Mouse (Mus musculus) C2C12 (cell line): Measurements from ENCODE around the gene Tspan5. TPM values are rescaled to one million over a fixed set of nuclear protein-coding genes. Genes with fewer than 3 reads are reported as not detected.

Experiments
- H3K27me3 ChIP-seq: one replicate; pipeline ENCODE4 v1.6.1; 2011; ENCODE audit not compliant: control insufficient read depth, insufficient read depth, insufficient read length
- H3K36me3 ChIP-seq: one replicate; pipeline ENCODE4 v1.6.1; 2011; ENCODE audit not compliant: control insufficient read depth, insufficient read depth
- H3K4me3 ChIP-seq: one replicate; pipeline ENCODE4 v1.5.1; 2011; ENCODE audit warnings: mild to moderate bottlenecking, control low read depth; ENCODE audit not compliant: poor library complexity, insufficient read depth, severe bottlenecking
- H3K79me2 ChIP-seq: one replicate; pipeline ENCODE4 v1.6.1; 2011; ENCODE audit not compliant: control insufficient read depth, insufficient read depth
- H3K79me3 ChIP-seq: one replicate; pipeline ENCODE4 v1.6.1; 2011; ENCODE audit warnings: low read depth, control low read depth
- H3ac ChIP-seq: one replicate; pipeline ENCODE3; 2011; ENCODE audit warnings: low read depth; ENCODE audit not compliant: control insufficient read depth, insufficient read length
- CEBPB ChIP-seq: IDR thresholded peaks from one replicate; pipeline ENCODE4 v1.6.1; 2011; ENCODE audit warnings: low read depth, mild to moderate bottlenecking, control low read depth, moderate library complexity
- CTCF ChIP-seq: IDR thresholded peaks from one replicate; pipeline ENCODE4 v1.5.1; 2011; ENCODE audit not compliant: control insufficient read depth, insufficient read depth, insufficient read length
- FOSL1 ChIP-seq: IDR thresholded peaks from one replicate; pipeline ENCODE4 v1.8.0; 2011; ENCODE audit warnings: mild to moderate bottlenecking, low read length; ENCODE audit not compliant: poor library complexity, insufficient read depth, severe bottlenecking
- MAX ChIP-seq: IDR thresholded peaks from one replicate; pipeline ENCODE4 v1.6.1; 2011; ENCODE audit warnings: mild to moderate bottlenecking, control low read depth
- MYOD1 ChIP-seq: IDR thresholded peaks from one replicate; pipeline ENCODE4 v1.6.1; 2011; ENCODE audit warnings: low read depth; ENCODE audit not compliant: control insufficient read depth, insufficient read length
- MYOG ChIP-seq: IDR thresholded peaks from one replicate; pipeline ENCODE4 v1.6.1; 2011; ENCODE audit not compliant: control insufficient read depth, insufficient read length; ENCODE audit errors: extremely low read depth
- USF1 ChIP-seq: IDR thresholded peaks from one replicate; pipeline ENCODE4 v1.6.1; 2011; ENCODE audit warnings: low read depth, mild to moderate bottlenecking, control low read depth, moderate library complexity
- long read RNA-seq, 2 experiments: library from polyadenylated mRNA; unstranded; transcript quantifications; one replicate each; pipeline ENCODE4 v2.0.0; 2019 to 2020
- polyA plus RNA-seq: library from polyadenylated mRNA; unstranded; fragments of >200 nt; fragmentation: generic; extraction: Trizol; gene quantifications from one replicate; pipeline ENCODE4 v1.2.1, GENCODE M21; 2012; ENCODE audit warnings: missing spikeins

Tspan5 gene
- polyA plus RNA-seq = 35.7 TPM
- long read RNA-seq, experiment 1, full-length matches to known transcripts = 15 of 21 reads
- long read RNA-seq, experiment 1, partial matches to known transcripts = 2 of 21 reads
- long read RNA-seq, experiment 1, other reads (novel, unspliced or antisense) = 4 of 21 reads
- long read RNA-seq, experiment 2, full-length matches to known transcripts = 94 of 113 reads
- long read RNA-seq, experiment 2, partial matches to known transcripts = 3 of 113 reads
- long read RNA-seq, experiment 2, other reads (novel, unspliced or antisense) = 16 of 113 reads

DNA sequence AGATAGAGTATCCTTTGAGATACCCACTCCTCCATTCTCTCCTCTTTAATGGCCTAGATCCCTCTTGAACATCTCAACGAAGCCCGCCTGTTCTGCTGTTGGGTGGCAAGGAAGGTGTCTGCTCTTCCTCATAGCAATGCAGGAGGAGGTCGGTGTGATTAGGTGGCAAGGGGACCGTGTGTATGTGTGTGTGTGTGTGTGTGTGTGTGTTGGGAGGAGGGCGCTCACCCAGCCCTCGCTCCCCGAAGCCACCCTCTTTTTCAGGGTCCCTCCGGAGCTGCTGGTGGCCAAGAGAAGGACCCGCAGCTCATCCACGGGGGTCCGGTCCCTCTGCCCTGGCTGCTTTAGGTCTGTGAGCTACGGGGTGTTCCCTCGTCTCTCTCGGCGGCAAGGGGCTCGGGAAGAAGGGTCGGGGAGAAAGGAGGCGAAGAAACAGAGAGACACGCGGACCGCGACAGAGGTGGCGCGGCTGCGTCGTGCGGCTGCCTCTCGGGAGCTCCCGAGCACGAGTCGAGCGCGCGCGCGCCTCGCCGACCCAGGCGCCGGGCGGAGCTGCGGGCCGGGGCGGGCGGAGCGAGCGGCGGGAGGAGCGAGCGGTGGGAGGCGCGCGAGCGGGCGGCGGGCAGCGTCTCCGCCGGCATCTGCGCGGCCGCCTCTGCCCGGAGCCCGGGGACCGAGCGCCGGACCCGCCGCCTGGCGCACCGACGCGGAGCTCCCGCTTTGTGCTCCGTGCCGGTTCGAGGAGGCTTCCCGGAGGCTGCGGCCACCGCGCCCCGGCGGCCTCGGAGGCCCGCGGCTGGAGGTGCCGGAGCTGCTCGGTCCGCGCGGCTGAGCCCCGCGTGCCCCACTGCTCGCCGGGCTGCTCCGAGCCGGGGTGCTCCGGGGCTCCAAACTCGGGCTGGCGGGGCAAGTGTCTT, at the start of gene Tspan5:
Gene Tspan5 (plus strand): TSS at position 547 of the 917 bp plus-strand sequence.
- Histone ChIP-seq H3K79me3 (peaks cover 23% of the 10 kb centered on the region), H3K79me2 (peaks cover 40% of the 10 kb centered on the region), H3K4me3 (peak within 1 kb of the TSS; percentile 63), H3ac (peak within 1 kb of the TSS; percentile 89), H3K27me3 (no peaks in the 10 kb centered on the region), H3K36me3 (no peaks in the 10 kb centered on the region)
- TF ChIP-seq USF1 = no peak
- peak; percentile 34 for TF ChIP-seq MAX

DNA sequence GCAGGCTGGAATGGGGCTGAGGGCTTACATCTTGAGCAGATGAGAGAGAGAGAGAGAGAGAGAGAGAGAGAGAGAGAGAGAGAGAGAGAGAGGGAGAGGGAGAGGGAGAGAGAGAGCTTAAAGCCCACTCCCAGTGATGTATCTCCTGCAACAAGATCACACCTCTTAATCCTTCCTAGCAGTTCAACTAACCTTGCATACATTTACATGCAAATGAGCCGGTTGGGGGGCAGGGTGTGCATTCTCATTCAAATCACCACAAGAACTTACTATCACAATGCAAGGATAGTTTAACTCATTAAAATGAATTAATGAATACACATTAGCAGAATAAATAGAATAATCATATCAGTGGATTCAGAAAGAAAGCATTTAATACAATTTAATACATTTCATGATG, 49.7 kb upstream of the Tspan5 start:
- Histone ChIP-seq H3K79me2 (no peaks in the 10 kb centered on the region), H3K27me3 (no peaks in the 10 kb centered on the region), H3ac (no peak overlapping the region), H3K4me3 (no peak overlapping the region), H3K36me3 (no peaks in the 10 kb centered on the region), H3K79me3 (no peaks in the 10 kb centered on the region)
- no peak for TF ChIP-seq MYOG
- no peak for TF ChIP-seq FOSL1
- no peak for TF ChIP-seq CEBPB
- TF ChIP-seq USF1 = no peak
- no peak for TF ChIP-seq MAX
- TF ChIP-seq CTCF = no peak
- TF ChIP-seq MYOD1 = no peak

DNA sequence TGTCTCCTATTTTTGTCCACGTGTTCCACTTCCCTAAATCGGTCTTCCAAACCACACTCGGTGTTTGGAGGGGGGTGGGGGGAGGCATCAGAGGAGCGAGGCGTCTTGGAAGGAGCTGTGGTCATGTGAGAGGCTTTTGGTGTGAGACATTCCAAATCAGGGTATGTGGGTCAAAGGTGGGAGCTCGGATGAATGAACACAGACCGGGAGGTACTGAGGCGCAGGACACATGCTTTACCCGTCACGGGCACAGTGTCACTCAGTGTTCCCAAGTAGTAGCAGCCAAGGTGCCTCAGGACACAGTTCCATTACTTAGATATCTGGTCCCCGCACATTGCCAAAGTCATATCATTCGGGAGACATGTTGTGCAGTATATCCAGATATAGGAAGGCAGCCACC, 38.6 kb upstream of the Tspan5 start:
- Histone ChIP-seq H3K27me3 (no peaks in the 10 kb centered on the region), H3K79me3 (no peaks in the 10 kb centered on the region), H3K36me3 (no peaks in the 10 kb centered on the region), H3K4me3 (no peak overlapping the region), H3K79me2 (no peaks in the 10 kb centered on the region), H3ac (no peak overlapping the region)
- TF ChIP-seq FOSL1 (no peak), MYOG (no peak), MAX (no peak), MYOD1 (no peak), USF1 (no peak), CTCF (no peak), CEBPB (no peak)

DNA sequence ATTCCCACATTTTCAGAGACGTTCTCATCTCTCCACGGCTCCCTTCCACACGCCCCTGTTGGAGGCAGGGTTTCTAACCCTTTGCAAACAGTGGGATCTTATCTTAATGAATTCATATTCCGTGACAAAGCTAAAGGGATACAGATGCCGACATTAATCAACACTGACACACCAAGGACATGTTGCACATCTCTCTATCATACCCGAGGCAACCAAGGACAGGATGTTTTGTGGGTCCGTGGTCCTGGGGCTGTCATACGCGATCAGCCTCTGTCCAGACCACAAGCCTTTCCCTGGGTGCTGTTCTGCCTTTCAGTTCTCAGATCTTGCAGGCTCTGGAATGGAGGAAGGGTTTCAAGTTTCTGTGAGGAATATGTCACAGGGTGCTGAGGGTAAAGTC, 37.5 kb upstream of the Tspan5 start:
- H3K79me2 ChIP-seq = no peaks in the 10 kb centered on the region
- no peaks in the 10 kb centered on the region for H3K36me3 ChIP-seq
- no peak overlapping the region for H3ac ChIP-seq
- TF ChIP-seq FOSL1 = no peak
- TF ChIP-seq CEBPB = no peak
- no peak for TF ChIP-seq CTCF
- H3K27me3 ChIP-seq = no peaks in the 10 kb centered on the region
- no peak overlapping the region for H3K4me3 ChIP-seq
- no peaks in the 10 kb centered on the region for H3K79me3 ChIP-seq

DNA sequence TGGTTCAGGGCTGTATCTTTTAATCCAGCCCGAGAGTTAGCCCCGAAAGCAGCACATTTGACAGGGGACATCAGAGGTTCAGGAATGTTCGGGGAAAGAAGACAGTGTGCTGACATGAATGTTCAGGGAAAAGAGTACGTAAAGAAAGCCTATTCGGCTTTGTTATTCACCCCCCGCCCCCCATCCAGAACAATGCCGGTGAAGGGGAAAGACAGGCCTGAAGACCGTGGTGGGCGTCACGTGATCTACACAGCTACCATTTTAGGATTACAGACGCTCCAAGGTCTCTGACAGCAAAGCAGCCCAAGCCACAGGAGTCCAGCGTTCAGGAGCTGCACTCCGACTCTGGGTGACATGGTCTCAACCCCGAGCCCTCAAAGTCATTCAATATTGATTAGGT, 36.1 kb upstream of the Tspan5 start:
- H3K27me3 ChIP-seq = no peaks in the 10 kb centered on the region
- no peaks in the 10 kb centered on the region for H3K79me3 ChIP-seq
- no peak overlapping the region for H3ac ChIP-seq
- TF ChIP-seq USF1 = peak; percentile 5
- TF ChIP-seq MYOD1 = no peak
- H3K4me3 ChIP-seq = no peak overlapping the region
- no peaks in the 10 kb centered on the region for H3K36me3 ChIP-seq
- H3K79me2 ChIP-seq = no peaks in the 10 kb centered on the region

DNA sequence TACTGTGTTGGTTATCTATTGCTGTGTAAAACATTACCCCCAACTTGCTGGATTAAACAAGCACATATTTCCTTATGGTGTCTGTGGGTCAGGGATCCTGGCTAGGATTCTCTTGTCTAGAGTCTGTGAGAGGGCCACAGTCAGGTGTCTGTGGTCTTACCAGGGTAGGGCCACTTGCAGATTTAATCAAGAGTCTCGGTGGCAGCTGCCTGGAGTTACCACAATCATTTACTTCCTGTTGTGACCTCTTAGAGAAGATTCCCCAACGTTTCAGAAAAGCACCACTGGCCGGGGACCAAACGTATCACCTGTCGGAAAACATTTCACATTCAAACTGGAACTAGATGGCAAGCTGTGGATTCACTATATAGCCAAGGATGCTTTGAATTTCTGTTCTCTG, 32.8 kb upstream of the Tspan5 start:
- no peaks in the 10 kb centered on the region for H3K79me3 ChIP-seq
- TF ChIP-seq MAX = no peak
- no peak for TF ChIP-seq CTCF
- no peak for TF ChIP-seq FOSL1
- TF ChIP-seq MYOD1 = no peak
- TF ChIP-seq MYOG = no peak
- no peak for TF ChIP-seq USF1
- no peak for TF ChIP-seq CEBPB

More for the DNA sequence above, 32.8 kb upstream of the Tspan5 start:
- no peaks in the 10 kb centered on the region for H3K27me3 ChIP-seq
- H3K79me2 ChIP-seq = no peaks in the 10 kb centered on the region
- no peak overlapping the region for H3ac ChIP-seq
- H3K4me3 ChIP-seq = no peak overlapping the region
- no peaks in the 10 kb centered on the region for H3K36me3 ChIP-seq
